Mouse (Mus musculus): ENCODE results near the gene Zfp385a. TPM values are rescaled to one million over a fixed set of nuclear protein-coding genes. Genes with fewer than 3 reads are reported as not detected.

Zfp385a gene
- total RNA-seq (2023), result 10 to 100 TPM; 28.0 to 33.3 TPM

DNA sequence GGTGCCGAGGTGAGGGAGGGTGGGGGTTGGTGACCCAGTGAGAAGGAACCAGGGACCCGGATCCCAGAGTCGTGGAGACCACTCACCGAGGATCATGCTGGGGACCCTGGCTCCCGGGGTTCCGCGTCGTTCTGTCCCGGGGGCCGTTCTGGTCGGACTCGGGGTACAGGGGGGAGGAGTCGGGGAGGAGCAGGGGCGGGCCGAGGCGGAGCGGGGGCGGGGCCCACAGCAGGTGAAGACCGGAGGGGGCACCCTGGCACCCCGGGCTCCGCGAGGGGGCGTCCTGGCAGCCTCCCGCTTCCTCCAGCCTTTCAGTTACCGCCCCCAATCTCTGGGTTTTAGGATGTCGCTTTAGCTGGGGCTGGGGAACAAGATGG lies at the start of gene Zfp385a:
Gene Zfp385a (minus strand): TSS at position 133 of the 377 bp plus-strand sequence.

GRCm38 (mm10) chr15:103366376-103367149 lies 26.7 kb upstream of the Zfp385a start, which contains the start of gene Itga5:
Gene Itga5, minus strand, starts transcription at chr15:103366763.

DNA sequence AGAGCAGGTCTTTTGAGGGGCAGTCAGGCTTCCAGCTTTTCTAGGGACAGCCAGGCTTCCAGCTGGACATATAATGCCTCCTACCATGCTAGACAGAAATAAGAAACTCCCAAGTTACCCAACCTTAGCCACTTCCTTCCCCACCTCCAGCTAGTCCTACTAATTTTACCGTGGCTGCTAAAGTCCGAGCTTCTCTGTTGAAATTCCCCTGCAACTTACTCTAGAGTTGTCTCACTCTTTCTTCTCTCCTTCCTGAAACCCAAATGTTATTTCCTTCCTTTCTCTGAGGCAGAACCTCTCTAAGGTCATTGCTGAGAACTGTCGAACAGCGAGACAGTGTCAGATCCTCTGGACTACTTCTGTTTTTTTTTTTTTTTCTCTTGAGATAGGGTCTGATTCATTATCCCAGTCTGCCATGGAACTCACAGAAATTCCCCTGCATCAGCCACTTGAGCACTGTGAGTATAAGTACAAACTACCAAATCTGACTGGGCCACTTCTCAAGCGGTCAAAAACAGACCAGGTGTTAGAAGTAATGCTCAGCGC lies 29.5 kb downstream of the Zfp385a start, which contains the start of gene Gpr84:
Gene Gpr84 (minus strand): TSS at position 248 of the 546 bp plus-strand sequence.

DNA sequence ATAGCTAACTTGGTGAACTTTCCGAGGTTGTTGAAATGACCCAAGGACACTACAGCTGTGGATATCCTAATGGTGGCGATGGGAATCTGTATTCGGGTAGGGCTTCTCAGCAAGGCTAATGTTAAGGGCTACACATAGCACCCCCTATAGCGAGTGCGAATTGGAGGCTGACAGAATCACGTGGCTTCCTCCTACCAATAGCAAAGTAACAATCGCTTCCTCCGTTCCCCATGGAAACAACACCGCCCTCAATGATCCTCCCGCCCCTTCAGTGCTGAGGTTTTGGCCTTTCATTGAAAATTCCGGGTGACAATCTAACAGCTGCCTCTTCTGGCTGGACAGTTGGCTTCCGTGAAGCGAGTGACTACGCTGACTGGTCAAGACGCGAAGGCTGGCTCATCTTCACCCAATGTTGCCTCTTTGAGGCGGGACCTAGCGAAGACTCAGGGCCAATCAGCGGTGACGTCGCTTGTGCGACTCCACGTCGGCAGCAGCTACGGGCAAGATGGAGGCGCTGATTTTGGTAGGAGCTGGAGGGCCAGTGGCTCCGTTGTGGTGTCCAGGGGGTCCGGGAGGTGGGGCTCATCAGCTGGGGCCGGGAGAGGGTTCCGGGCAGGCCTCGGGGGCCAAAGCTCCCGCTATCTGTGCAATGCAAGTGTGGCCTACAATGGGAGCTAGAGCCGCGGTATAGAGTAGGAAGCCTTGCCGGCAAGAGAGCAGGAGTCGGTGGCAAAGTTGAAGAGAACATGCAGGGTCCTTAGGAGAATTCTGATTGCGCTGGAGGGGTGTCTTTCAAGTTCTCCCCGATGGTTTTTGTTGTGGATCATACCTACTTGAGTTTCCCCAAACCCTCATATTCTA lies 67.2 kb downstream of the Zfp385a start, which contains the start of gene Copz1:
Gene Copz1 (plus strand): TSS at position 296 of the 861 bp plus-strand sequence.

Other genes starting within 250 kb of the Zfp385a start
- 1 to 10 TPM; 3.0 to 4.7 TPM for gene Smug1, start 173.0 kb downstream of the Zfp385a start, total RNA-seq (2023)
- gene Cbx5, start 100.3 kb downstream of the Zfp385a start, total RNA-seq (2023), result 10 to 100 TPM; 48.0 to 52.3 TPM
- gene Hnrnpa1, start 99.7 kb downstream of the Zfp385a start, total RNA-seq (2023), result 100 to 1,000 TPM; 242 TPM
- 100 to 1,000 TPM; 221 to 238 TPM for gene Nfe2, start 81.7 kb downstream of the Zfp385a start, total RNA-seq (2023)
- gene Copz1, start 67.4 kb downstream of the Zfp385a start, total RNA-seq (2023), result 100 to 1,000 TPM; 110 to 114 TPM
- gene Gpr84, start 29.5 kb downstream of the Zfp385a start, total RNA-seq (2023), result 10 to 100 TPM; 19.3 to 19.9 TPM
- 10 to 100 TPM; 18.4 to 24.1 TPM for gene Itga5, start 26.7 kb upstream of the Zfp385a start, total RNA-seq (2023)
- gene Gtsf1, start 90.4 kb upstream of the Zfp385a start, total RNA-seq (2023), result 1 to 10 TPM in 1 of 2 experiments, under 1 TPM in 1; 0.95 to 1.3 TPM
- not detected for gene Gtsf2, start 108.4 kb upstream of the Zfp385a start, total RNA-seq (2023)
- 100 to 1,000 TPM; 274 to 296 TPM for gene Nckap1l, start 113.7 kb upstream of the Zfp385a start, total RNA-seq (2023)
- gene Pde1b, start 162.9 kb upstream of the Zfp385a start, total RNA-seq (2023), result 10 to 100 TPM; 61.1 to 71.5 TPM
- not detected for gene Ppp1r1a, start 197.9 kb upstream of the Zfp385a start, total RNA-seq (2023)
- gene Glycam1, start 225.0 kb upstream of the Zfp385a start, total RNA-seq (2023), result not detected

Measured in neutrophil, adult 83 days (primary cell).